Mouse (Mus musculus) olfactory bulb, adult 2 months (tissue): Measurements from ENCODE around the gene Mrc2. TPM values are rescaled to one million over a fixed set of nuclear protein-coding genes. Genes with fewer than 3 reads are reported as not detected.

ENCODE experiments used
- H3K27ac ChIP-seq: fragments of 200-500 bp; 2 replicates; pipeline ENCODE4 v1.5.1; 2012; ENCODE audit warnings: low read depth, low read length; ENCODE audit not compliant: insufficient read depth
- H3K4me1 ChIP-seq: fragments of 200-500 bp; 2 replicates; pipeline ENCODE4 v1.6.1; 2012; ENCODE audit warnings: low read length; ENCODE audit not compliant: control insufficient read depth, insufficient read depth
- H3K4me3 ChIP-seq: fragments of 200-500 bp; 2 replicates; pipeline ENCODE4 v1.5.1; 2012; ENCODE audit warnings: mild to moderate bottlenecking, low read depth, low read length, moderate library complexity; ENCODE audit not compliant: insufficient read depth
- CTCF ChIP-seq: fragments of 200-500 bp; IDR thresholded peaks from 2 replicates; pipeline ENCODE4 v1.5.1; 2012; ENCODE audit warnings: low read depth, mild to moderate bottlenecking, low read length, moderate library complexity; ENCODE audit not compliant: insufficient read depth
- POLR2A ChIP-seq: fragments of 200-500 bp; IDR thresholded peaks from 2 replicates; pipeline ENCODE4 v1.6.1; 2012; ENCODE audit warnings: mild to moderate bottlenecking, low read depth, low read length, moderate library complexity; ENCODE audit not compliant: insufficient read depth
- WGBS: fragments of 180-500 bp; shearing (Covaris S2); methylation state at CpG from one replicate; pipeline ENCODE4 v1.1.7; 2018; 5-methylcytosine and 5-hydroxymethylcytosine counted together
- polyA plus RNA-seq: library from polyadenylated mRNA; stranded (reverse); fragments of >200 nt; gene quantifications from 2 replicates; pipeline ENCODE4 v1.2.4, GENCODE M21; 2012; ENCODE audit warnings: low replicate concordance; ENCODE audit not compliant: missing spikeins, insufficient read depth, insufficient read length

The Mrc2 gene
- polyA plus RNA-seq, 1 experiment = not detected

DNA sequence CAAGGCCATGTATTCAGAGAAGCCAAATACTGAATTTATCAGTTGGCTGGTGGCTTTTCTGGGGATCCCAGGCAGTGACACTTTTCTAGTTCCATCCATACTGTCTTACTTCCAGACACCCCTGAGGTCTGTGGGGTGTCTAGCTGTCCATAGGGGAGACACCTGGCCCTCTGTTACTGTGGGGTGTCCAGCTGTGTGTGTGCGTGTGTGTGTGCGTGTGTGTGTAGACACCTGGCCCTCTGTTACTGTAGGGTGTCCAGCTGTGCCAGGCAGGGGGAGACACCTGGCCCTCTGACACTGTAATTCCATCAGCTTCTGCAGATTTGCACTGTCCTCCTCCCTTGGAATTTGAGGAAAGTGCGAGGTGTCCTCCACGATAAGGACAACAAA is 61.4 kb downstream of the Mrc2 start:
- H3K4me1 ChIP-seq = 0 out of 2 replicates have a peak, but pooled peaks cover 6% of the 10 kb centered on the region
- H3K27ac ChIP-seq = no peak overlapping the region
- TF ChIP-seq CTCF = no peak
- 97% methylated on average over 4 of the region's 4 CpGs for WGBS
- H3K4me3 ChIP-seq = no peak overlapping the region

DNA sequence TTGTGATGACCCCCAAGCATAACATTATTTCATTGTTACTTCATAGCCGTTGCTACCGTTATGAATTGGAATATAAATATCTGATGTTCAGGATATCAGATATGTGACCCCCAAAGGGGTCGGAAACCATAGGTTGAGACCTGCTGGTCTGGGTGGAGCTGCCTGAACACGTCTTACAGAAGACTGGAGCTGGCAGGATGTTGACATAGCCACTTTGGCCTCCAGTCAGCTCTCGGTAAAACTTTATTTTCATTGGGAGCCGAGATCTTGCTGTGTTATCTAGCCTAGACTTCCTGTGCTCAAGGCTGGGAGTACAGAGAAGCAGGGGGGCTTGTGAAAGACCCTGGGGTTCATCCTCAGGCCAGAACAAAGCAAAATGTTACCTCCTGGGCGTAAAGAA is 63.9 kb downstream of the Mrc2 start:
- peaks cover 15% of the 10 kb centered on the region for H3K4me1 ChIP-seq
- 86% methylated on average over 7 of the region's 7 CpGs for WGBS
- TF ChIP-seq POLR2A (no peak), CTCF (no peak)
- no peak overlapping the region for H3K27ac ChIP-seq
- H3K4me3 ChIP-seq = no peak overlapping the region

DNA sequence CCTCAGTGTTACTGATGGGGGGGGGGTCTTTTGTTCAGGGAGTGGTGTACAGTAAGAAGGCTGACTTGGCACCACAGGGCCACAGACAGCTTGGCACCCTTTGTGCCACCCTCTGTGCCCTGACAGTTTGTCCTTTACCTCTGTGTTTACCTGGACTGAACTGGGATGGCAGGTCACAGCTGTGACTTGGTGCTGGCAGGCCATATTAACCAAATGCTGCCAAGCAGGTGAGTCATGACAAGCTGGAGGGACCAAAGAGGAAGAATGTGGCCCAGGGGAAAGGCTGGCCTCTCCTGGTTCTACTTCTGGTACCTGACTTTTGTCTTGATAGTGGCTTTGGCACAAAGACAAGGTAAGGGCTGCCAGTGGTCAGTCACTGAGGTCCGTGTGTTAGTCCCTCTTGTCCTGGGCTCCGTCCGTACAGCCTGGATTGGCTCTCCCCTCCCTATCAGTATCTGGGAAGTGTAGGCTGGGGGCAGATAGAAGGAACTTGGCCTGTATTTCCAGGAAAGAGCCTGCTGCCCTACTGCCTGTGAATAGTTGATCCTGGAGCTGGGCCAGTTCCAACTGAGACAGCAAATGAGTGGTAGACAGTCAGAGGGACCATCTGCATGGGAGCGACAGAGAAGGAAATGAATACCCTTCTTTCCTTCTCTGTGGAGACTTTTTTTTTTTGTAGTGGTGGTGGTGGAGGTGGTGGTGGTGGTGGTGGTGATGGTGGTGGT is 69.8 kb downstream of the Mrc2 start:
- H3K4me3 ChIP-seq = no peak overlapping the region
- no peak overlapping the region for H3K27ac ChIP-seq
- WGBS = 88% methylated on average over 4 of the region's 4 CpGs
- H3K4me1 ChIP-seq = peaks cover 37% of the 10 kb centered on the region
- TF ChIP-seq POLR2A = no peak
- no peak for TF ChIP-seq CTCF

DNA sequence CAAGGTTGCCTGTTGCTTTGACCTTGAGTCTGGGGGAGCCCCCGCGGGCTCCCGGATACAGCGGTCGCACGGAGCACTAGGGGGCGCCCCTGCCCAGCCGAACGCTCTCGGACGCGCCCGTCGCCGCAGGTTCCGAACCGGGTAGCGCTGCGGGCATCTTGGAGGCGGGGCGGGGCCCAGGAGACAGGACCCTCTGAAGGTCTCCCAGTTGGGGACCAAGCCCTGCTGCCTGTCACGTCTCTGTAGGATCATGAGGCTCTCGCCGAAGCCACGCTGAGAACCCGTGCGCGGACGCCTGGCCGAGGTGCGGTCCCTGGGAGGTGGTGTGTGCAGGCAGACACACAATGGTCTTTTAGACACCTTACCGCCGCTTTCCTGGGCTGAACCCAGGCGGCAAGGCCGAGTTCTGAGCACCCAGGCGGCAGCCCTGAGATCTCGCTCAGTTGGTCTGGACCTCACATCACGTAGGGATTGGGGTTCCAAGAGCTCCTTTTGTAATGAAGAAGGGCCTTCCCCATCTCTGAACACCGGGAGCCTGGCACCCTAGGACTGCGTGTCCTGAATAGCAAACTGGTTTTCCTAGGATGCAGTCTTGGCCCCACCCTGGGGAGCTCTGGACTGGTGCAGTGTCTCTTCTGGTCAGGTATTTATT is 70.6 kb downstream of the Mrc2 start:
- Histone ChIP-seq H3K4me1 (peaks cover 37% of the 10 kb centered on the region), H3K27ac (peak overlapping the region; percentile 82), H3K4me3 (peak overlapping the region; percentile 67)
- WGBS = under 1% methylated on average over 40 of the region's 40 CpGs
- TF ChIP-seq CTCF (peak; percentile 88), POLR2A (0 out of 2 replicates have a peak, but pooled peaks have one; percentile 3)

DNA sequence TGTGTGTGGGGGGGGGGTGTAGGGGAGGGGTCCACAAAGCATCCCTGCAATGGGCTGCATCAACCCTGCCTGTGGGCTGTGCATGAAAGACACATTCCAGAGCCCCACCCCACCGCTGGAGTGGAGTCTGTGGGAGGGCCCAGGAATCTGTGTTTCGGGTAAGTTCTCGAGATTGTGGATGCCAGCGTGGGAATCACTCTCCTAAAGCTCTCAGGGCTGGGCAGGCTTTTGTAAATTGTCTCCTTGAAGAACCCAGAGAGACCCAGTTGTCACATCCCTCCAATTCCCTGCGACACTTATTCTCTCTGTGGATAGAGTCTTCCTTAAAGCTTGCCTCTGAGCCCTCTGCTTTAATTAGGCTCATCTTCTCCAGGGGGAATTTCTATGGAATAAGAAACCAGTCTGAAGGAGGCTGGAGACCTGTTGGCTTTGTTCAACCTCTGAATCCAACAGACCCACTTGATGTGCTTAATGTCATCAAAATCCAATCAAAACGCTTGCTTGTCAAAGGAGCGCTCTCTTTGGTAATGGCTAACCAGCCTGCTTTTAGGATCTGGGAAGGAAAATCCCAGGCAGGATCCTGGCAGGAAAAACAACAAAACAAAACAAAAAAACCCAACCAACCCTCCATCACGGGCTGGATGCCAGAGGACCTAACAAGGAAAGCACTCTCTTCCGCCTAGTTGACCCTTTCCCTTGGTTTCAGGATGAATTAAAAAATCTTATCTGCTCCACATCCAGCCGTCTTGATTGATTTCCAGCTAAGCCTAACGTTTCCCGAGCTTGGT is 71.3 kb downstream of the Mrc2 start:
- TF ChIP-seq POLR2A = no peak
- TF ChIP-seq CTCF = no peak
- peak overlapping the region; percentile 57 for H3K27ac ChIP-seq
- H3K4me3 ChIP-seq = peak overlapping the region; percentile 67
- peaks cover 37% of the 10 kb centered on the region for H3K4me1 ChIP-seq
- WGBS = 21% methylated on average over 12 of the region's 12 CpGs

DNA sequence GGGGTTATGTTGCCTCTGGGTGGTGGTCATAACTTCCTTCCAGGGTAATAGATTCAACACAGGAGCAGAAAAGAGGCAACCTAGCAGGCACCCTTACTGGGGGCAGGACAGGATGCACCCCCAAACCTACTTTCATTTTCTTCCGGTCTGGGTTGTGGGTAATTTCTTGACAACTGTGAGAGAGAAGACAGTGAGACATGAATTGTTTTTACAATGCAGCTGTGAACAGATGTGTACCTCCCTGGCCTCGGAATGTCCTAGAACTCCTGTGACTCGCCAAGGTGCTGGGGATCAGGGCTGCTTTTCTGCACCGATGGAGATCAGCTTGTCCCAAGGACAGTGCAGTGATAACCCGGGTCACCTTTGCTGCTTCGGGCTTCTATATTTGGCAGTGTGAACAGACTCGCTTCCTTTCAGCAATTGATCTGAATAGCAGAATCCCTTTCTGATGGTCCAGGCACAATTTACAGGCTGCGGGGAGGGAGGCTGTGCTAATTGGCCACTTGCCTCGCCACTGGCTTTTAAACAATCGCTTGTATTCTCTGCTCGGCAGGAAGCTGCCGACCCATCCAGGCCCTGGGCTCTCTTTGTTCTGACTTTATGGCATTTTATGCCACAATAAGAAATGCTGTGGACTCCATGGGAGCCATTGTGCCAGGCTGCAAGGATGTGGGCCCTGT is 72.1 kb downstream of the Mrc2 start:
- peak overlapping the region; percentile 57 for H3K27ac ChIP-seq
- no peak for TF ChIP-seq POLR2A
- no peak for TF ChIP-seq CTCF
- 8% methylated on average over 12 of the region's 12 CpGs for WGBS

DNA sequence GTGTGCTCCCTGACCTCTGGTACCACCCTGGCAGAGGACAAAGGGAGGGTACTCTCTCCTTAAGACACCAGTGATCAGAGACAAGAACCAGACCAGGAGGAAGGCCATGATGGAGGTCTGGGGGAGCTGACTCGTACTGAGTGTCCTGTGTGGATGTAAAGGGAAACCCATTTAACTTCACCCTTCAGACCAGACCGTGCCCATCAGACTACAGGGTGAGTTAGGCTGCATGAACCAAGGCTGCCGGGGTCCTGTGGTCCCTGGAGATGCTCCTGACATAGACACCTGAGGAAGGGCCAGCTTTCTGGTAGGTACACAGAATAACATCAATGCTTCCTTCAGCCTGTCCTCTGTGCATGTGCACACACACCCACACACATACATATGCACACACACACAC is 73.2 kb downstream of the Mrc2 start:
- Histone ChIP-seq H3K4me3 (no peak overlapping the region), H3K4me1 (peaks cover 35% of the 10 kb centered on the region), H3K27ac (0 out of 2 replicates have a peak overlapping the region, but pooled peaks have one; percentile 12)
- WGBS = 98% methylated on average over 3 of the region's 3 CpGs
- TF ChIP-seq CTCF = no peak
- no peak for TF ChIP-seq POLR2A

More for the DNA sequence above, 72.1 kb downstream of the Mrc2 start:
- Histone ChIP-seq H3K4me1 (peaks cover 37% of the 10 kb centered on the region), H3K4me3 (peak overlapping the region; percentile 26)

DNA sequence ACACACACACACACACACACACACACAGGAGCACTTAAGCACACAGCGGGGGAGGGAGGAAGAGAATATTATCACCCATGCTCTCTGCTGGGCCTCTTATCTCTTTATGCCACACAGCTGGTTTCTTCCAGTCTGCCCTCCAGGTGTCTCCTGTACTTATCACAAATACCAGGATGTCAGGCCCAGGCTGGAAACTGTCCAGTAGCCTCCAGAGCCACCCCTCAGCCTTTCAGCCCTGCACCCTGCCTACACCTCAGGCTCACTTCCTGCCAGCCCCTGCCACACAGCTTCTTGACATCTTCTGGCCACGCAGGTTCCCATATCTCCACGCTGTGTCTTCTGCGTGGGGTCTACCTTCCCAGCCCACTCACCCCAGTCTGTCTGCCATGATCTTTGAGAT is 73.6 kb downstream of the Mrc2 start:
- H3K4me1 ChIP-seq = peaks cover 31% of the 10 kb centered on the region
- H3K27ac ChIP-seq = no peak overlapping the region
- WGBS = 88% methylated on average over 4 of the region's 4 CpGs
- H3K4me3 ChIP-seq = no peak overlapping the region
- TF ChIP-seq CTCF = no peak
- TF ChIP-seq POLR2A = no peak
